Mouse (Mus musculus): Measurements from ENCODE around the gene Hmga1.

The Hmga1 gene

DNA sequence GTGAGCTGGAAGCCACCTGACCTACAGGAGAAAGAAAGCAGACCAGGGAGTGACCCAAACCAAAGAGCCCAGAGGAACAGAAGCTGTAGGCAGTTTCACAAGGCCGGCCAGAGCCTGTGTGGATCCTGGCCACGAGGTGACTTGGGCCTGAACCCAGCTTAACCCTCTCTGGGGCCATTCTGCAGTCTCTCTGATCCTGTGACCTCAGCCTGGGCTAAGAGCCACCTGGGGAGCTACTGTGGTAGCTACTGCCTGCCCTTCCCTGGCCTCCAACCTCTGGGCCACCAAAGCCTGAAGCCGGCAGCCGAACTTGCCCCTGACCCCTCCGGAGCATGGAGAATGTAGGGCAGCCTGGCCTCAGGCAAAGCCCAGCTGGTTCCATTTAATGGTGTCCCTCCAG, 27.5 kb upstream of the Hmga1 start:
- no peak for DNase-seq

DNA sequence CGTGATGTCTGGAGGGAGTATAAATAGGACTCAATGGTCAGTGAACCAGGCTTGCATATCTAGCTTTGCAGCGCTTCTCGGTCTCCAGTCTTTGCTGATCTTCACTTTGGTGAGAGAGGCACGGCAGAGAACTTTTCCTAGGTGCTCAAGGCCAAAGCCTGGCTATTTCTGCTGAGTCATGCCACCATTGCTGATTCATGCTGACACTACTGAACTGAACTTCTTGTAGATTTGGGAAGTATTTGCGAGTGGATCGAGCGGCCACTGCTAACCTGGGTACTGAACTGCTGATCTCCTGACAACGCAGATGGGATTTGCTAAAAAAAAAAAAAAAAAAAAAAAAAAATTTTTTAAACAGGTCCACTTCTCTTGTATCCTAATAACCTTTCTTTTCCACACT, 24.2 kb upstream of the Hmga1 start:
- no peak for DNase-seq

DNA sequence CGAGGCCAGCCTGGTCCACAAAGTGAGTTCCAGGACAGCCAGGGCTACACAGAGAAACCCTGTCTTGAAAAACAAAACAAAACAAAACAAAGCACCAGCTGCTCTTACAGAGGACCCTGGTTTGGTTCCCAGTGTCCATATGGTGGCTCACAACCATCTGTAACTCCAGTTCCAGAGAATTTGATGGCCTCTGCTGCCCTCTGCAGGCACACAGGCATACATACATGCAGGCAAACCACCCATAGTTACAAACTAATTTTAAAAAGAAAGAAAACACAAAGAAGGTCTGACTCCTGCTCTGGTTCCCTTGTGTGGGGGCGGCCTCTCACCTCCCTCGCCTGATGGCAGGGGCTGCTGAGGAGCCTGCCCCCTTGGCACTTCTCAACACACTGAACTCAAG, 22.9 kb upstream of the Hmga1 start:
- peak; percentile 42 for DNase-seq

DNA sequence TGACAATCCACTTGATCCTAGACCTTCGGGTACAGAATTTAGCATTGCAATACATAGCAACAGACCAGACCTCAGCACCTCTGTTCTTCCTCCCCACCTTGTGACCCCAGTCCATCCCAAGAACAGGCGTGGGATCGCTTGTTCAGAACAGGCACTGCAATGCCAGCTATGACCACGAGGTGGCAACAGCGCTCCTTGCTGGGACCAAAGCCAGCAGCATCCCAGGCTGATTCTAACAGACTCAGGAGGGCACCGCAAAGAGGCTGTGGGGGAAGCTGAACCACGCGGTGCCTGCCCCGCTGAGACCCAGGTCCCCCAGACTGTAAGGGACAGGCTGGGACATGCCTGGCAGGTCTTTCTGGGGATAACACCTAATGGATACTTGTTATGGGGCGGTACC, 21.6 kb upstream of the Hmga1 start:
- peak; percentile 97 for DNase-seq

DNA sequence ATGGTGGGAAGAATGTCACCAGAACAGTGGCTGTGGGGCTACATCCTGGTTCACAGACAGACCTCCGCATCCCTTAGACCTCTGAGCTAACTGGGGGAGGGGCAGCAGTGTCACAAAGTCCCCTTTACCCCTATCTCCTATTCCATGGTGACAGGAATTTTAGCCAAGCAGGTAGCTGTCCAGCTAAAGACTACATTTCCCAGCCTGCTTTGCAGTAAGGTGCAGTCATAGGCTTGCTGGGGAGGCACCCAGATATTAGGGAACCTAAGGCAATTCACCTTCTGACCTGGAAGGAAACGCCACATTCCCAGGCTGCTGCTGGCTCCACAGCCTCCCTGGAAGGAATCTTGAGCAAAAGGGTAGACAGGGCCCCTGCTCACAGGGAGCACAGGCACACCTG, 15.0 kb upstream of the Hmga1 start:
- no peak for DNase-seq

DNA sequence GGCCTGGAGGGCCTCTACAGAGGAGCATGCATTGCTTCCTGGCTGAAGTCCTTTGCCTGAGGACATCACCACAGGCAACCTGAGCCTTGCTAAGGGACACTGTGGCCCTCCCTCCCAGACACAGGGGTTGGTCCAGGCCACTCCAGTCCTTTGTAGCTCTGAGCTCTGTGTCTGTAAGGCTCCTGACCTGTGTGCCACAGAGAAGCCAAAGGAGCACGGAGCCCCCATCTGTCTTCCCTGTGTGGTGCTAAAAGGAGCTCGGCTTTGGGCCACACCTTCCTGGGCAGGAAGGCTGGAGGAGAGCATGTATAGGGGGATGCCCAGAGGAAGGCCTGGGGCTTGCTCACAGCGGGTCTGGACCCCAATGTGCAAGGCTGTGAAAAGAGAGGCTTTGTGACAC, 14.3 kb upstream of the Hmga1 start:
- no peak for DNase-seq

DNA sequence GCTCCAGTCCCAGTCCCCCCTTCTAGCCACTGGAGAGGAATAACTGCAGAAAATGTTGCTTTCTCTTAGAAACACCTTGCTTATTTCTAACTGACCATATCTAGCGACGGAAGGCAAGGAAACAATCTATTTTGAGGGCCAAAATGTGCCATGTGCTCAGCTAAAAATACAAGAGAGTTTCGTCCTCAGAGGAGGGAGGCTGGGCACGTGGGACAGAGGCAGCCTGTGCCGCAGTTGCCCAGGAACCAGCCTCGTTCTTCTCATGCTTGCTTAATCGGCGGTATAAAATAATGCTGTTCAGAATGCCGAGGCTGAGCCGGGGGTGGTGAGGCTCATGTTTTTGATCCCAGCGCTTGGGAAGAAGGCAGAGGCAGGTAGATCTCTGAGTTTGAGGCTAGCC, 11.7 kb upstream of the Hmga1 start:
- peak; percentile 4 for DNase-seq

DNA sequence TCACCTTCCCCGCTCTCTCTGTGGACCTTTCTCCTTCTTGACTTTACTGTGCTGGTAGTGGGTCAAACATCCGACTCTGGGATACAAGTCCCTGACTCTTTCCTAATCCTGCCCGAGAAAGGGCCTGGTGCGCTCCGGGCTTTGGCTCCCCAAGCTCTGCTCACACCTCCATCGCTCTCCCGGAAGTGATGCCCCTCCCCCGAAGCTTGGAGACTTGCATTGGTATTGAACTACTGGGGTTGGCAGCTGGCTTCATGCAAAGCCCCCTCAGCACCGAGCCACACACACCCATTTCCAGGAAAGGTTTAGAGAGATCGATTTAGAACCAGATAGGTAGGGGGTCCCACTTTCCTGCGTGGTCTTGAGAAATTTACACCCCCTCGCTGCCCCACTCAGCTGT, 10.3 kb upstream of the Hmga1 start:
- peak; percentile 68 for DNase-seq

DNA sequence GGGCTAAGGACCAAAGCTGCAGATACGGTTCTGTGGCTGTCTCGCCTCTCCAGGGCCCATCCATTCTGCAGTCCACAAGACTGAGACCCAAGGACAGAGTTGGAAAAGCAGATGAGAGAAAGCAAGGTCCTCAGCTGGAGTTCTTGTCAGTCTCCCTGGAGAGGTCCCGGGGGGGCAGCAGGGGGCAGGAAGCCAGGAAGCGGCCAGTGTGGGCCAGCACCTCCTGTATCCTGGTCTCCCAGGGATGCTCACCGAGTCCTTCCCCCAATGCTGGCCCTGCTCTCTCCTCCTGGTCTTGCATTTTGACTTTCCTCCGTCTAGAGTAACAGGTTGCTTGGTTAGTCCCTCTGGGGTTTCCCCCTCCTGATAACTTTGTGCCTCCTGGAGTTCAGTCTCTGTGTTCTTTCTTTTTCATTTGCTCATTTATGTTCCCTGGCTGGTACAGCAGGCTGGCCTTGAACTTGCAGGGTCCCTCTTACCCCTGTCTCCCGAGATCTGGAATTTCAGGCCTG, 9.7 kb upstream of the Hmga1 start:
- no peak for DNase-seq

DNA sequence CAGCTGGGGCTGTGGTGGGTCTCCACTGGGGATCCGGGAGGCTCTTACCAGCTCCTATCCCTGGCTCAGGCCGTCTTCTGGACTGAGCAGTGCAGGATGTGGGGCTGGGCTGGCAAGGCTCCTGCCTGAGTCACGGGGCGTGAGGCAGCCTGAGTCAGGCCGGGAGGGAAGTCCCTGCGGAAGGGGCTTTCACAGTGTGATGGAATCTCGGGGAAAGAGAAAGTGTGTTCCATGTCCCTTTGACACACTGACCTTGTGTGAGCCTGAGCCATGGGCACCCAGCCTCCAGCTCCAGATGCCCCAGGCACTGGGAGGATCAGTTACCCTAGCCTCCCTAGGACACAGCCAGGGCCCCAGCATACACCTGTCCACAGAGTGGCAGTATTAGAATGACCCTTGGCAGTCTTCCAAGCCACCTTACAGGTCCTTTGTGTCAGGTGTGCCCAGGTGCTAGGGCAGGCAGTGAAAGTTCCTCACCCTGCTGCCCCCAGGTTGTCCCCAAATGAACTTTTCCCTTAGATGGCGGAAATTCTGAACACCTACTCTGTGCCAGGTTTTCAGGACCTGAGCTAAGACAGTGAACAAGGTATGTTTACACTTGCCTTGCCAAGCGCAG, 8.9 kb upstream of the Hmga1 start:
- no peak for DNase-seq

DNA sequence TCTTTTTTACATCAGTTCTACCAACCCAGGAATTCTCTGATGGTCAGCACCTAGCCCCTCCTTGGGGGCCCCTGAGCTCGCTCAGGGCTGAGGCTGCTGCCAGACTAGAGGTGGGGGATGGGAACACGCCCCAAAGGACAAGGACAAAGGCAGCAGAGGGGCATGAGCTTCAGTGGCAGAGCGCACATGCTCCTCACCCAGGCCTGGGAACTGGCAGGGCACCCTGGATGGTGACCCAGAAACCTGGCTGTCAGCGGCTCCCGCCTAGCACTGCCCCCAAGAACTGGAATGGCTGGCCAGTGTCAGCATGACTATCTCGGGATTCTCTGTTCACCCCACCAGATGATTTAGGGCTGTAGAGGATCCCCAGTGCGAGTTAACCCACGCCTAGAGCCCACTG, 7.1 kb upstream of the Hmga1 start:
- DNase-seq, result no peak

DNA sequence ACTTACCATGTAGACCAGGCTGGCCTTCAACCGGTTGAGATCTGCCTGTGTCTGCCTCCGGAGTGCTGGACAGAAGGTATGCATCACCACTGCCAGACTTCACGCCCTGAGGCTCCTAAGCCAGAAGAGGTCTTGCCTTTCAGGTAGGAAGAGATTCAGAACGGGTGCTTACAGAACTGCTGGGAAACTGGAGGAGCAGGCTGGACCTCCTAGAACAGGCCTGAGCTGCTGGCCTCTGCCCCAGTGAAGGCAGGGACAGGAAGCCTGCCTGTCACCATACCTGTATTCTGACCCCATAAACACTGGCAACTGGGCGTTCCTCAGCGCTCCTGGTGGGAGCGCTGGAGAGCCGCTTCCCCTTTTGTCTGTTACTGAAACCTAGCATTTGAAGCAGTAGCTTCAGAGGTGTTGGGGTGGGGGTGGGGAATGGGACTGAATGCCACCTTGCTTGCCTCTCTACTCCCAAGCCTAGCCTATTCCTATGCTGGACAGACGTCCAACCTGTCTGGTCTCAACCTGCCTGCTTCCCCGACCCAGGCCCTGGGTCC, 4.8 kb upstream of the Hmga1 start:
- no peak for DNase-seq

DNA sequence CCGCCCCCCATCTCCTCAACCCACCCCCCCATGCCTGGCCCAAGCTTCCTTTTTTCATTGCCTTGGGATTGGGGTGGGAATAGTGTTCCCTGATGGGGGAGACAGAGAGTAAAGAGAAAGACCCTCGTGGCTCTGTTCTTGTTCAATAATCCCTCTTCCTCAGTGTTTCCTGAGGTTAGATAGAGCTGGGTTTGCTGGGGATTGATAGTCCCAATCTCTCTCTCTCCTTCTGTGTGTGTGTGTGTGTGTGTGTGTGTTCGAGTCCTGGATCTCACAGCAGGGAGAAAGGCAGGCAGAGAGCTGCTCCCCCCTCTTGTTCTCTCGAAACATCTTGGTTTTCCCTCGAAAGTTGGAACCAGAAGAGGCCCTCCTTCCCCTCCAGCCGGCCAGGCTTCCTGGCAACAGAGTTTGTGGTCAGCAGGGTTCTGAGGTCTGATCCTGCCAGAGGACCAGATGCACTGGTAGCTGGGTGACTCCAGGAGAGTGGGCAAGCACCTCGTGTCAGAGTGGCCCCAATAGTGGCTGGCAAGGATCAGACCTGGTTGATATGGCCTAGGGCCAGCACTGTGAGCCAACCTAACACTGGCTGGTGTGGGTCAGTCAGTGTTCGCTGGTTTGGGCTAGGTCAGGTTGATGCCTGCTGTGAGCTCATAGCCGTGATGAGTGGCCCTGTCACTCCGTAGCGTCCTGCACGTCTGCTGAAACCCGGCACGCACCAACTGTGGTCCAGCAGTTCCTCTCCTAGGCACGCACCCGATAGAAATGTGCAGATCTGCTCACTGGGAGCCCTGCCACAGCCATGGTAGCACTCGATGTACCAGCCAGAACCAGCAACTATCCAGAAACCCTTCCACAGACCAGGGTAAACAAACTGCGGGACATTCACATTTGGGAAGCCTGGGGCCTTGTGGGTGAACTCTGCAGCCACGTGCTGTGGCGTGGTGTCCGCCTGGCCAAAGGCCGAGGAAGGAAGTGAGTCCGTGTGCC, 3.8 kb upstream of the Hmga1 start:
- no peak for DNase-seq

DNA sequence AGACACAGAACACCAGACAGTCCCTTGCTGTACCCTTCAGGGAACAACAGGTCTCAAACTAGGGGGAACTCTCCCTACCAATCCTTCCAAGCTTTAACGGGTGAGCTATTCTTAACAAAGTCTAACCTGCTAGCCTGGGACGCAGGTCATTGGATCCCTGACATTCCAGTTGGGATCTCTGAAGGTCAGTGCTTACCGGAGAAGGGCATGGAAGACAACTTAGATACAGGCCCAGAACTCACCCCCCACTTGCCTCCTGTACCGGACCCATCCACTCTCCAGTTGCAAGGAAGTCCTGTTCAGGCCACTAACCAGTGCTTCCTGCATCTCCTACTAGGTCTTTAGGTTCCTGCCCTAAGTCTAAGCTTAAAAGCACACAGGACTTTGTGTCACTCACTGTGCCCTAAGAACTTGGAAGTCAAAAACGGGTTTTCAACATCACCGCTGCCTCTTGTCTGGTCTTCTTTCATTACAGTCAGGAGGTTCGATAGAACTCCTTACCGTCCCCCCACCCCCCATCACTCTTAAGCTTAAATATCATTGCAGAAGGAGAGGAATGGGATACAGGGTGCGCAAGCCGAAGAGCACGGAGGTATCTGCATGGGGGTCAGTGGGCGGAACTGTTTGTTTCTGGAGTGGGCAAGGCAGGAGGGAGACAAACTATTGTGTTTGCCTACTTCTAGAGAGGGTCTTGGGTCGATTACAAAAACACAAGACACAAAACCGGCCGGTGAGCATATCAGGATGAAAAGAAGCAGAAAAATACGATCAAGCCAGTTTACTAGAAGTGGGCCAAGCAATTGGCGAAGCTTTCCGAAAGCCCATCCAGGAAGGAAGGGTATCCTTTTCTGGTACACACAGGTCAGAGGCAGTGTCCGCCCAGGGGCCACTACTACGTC, 2.0 kb upstream of the Hmga1 start:
- peak; percentile 36 for DNase-seq

DNA sequence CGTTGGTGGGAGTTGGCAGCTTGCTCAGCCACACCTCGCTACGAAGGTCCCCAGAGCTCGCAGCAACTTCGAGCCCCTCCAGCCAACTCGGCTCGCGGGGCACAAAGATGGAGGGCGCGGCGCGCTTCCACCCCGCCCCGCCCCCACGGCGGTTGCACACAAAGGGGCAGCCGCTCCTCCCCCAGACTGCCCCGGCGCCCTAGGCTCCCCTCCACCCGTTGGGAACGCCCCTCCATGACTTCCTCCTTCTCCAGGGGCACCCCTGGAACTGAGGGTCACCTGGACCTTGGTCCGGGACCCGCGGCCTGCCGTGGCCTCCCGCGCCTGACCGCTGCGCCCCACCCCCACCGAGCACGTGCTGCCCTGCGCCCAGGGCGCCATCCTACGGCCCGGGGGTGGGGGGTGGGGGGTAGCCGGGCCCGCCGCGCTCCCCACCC, 1.2 kb upstream of the Hmga1 start:
- peak; percentile 90 for DNase-seq

DNA sequence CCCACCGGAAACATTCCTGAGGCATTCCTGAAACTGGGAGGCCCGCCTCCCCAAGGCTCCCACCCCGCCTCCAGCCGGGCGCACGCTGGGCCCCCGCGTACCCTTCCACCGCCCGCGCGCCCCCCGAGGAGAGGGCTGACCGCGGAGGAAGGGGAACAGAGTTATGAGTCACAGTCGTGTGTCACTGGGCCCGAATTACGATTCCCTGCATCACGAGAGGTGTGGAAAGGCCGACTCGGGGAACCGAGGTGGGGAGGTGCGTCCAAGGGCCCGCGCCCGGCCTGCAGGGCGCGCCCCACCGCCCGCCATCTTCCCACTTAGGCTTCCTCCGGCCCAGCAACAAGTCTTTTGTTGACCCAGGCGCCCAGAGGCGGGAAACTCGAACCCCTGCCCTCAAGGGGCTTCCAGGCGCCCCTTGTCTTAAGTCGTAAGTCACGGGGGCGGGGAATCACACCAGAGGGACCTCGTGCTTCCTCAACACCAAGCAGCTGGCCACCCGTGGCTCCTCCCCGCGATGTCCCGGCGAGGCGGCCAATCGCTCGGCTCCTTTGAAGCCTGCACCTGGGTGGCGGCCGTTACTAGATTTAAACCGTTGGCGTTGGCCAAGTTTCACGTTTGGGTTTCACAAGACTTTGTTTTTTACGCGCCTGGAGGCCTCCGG, 655 bp upstream of the Hmga1 start:
- DNase-seq, result peak; percentile 82

DNA sequence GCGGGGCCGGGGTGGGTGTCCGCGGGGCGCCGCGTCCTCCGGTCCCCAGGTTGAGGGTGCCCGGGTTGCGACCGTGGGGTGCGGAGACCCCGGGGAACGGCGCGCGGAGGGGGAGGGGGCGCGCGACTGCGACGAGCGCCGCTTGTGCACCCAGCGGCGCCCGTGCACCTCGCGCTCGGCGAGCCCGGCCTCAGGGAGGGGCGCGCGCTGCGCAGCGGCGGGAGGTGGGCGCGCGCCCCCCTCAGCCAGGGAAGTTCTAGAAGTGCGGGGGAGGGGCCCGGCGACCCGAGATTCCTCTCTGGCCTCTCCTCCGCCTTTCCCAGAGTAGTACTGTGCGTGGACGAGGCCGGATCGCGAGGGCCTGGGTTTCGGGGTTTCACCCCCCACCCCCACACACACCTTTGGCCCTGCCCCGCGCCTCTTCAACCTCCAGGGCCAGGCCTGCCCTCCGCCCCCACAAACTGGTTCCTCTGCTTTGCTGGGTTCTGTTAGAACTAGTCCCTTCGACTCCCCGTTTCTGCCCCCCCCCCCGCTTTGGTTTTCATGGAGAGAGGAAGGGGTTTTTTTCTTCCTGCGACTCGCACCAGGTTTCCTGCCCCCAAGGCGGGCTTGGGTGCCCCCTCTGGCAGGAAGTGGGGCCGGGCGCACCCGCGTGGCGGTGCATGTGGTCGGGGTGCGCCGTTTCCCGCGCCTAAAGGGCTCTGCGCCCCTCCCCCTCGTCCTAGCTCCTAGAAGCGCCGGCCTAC, 1.1 kb downstream of the Hmga1 start:
- peak; percentile 95 for DNase-seq

DNA sequence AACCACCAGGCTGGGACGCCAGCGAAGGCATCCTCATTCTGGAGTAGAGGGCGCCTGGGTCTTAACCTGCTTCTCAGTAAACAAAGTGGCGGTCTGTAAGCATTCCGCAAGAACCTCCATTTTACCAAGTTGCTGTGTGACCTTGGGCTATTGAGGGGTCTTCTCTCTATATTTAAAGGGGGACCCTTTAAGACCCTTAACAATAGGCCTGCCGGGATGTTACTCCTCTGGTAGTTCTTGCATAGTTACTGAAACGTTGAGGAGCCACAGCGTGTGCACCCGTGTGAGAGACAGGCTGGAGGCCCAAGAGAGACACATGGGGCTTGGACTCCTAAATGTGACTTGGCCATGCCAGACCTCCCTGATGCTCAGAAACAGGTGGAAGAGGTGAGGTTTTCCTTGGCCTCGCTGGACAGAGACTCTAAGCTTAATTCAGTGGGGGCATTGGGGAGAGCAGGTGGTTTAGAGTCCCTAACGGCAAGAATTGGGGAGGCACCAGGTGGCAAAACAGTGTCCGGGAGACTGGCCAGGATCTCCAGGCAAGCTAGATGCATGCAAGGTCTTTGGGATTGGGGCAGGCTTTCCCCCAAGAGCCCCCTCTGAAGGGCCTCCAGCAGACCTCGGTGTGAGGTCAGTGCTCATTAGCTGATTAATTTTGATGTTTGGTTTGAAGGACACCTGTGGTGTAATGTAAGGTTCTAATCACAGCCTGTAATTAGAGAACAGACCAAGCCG, 1.8 kb downstream of the Hmga1 start:
- DNase-seq, result peak; percentile 42

DNA sequence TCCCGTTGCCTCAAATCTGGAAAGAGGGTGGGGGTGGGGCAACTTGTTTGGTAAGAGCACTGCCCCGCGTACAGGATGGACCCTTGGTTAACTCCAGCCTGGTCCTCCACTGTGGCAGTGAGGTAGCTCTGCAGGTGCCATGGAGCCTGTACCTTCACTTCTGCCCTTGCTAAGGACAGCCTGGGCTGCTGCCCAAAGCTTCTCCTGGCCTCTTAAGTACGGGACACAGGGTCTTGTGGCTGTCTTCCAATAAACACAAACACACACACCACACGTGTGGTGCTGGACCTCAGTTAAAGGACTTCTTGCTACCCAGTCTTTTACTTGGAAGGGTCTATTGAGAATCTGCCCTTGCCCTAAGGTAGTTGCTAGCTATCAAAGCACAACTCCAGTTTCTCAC, 2.5 kb downstream of the Hmga1 start:
- DNase-seq, result no peak

DNA sequence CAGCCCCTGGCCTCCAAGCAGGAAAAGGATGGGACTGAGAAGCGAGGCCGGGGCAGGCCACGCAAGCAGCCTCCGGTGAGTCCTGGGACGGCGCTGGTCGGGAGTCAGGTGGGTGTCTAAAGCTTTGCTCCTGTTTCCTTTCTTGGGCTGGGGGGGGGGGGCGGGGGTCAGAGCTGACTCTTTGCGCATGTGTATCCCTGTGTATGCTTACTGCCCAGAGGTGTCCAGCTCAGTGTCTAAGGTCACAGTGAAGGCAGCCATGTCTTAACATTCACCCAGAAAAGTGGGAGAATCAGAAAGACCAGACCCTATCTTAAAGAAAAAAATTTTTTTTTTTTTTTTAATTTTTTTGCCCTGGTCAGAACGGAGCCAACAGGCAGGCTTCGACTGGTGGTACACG, 3.3 kb downstream of the Hmga1 start:
- no peak for DNase-seq
